Mouse (Mus musculus) midbrain, embryonic 15.5 days (tissue): ENCODE data around the gene Adamtsl1. TPM values are rescaled to one million over a fixed set of nuclear protein-coding genes. Genes with fewer than 3 reads are reported as not detected.

Source experiments
- ATAC-seq: fragments of 200-750 bp; cut with Nextera tagmentation; replicated peaks from 2 replicates; pipeline ENCODE4 v1.8.0; 2017; ENCODE audit warnings: moderate TSS enrichment
- H3K27ac ChIP-seq: fragments of 300-500 bp; sonication (generic); 2 replicates; pipeline ENCODE4 v1.5.1; 2015; ENCODE audit warnings: mild to moderate bottlenecking, inconsistent platforms
- H3K27me3 ChIP-seq: fragments of 300-500 bp; sonication (generic); replicated peaks from 2 replicates; pipeline ENCODE4 v1.6.1; 2015; ENCODE audit warnings: inconsistent platforms
- H3K36me3 ChIP-seq: fragments of 300-500 bp; sonication (generic); replicated peaks from 2 replicates; pipeline ENCODE4 v1.6.1; 2015; ENCODE audit warnings: inconsistent platforms
- H3K4me1 ChIP-seq: fragments of 300-500 bp; sonication (generic); 2 replicates; pipeline ENCODE4 v1.6.1; 2015; ENCODE audit warnings: inconsistent platforms
- H3K4me2 ChIP-seq: fragments of 300-500 bp; sonication (generic); 2 replicates; pipeline ENCODE4 v1.6.1; 2015; ENCODE audit warnings: inconsistent platforms, mild to moderate bottlenecking, moderate library complexity
- H3K4me3 ChIP-seq: fragments of 300-500 bp; sonication (generic); 2 replicates; pipeline ENCODE4 v1.5.1; 2015; ENCODE audit warnings: mild to moderate bottlenecking, inconsistent platforms
- H3K9ac ChIP-seq: fragments of 300-500 bp; sonication (generic); 2 replicates; pipeline ENCODE4 v1.6.1; 2015; ENCODE audit warnings: mild to moderate bottlenecking, inconsistent platforms
- H3K9me3 ChIP-seq: fragments of 300-500 bp; sonication (generic); 2 replicates; pipeline ENCODE4 v1.6.1; 2016; ENCODE audit warnings: inconsistent platforms
- WGBS: fragments of 180-500 bp; shearing (Covaris S2); methylation state at CpG from one replicate; pipeline ENCODE4 v1.1.7; 2015; ENCODE audit warnings: mixed read lengths; 5-methylcytosine and 5-hydroxymethylcytosine counted together
- polyA plus RNA-seq: library from polyadenylated mRNA; unstranded; fragments of >200 nt; fragmentation: Nextera tagmentation; extraction: Ambion mirVana; gene quantifications from 2 replicates; pipeline ENCODE4 v1.2.1, GENCODE M21; 2015

Gene Adamtsl1
- polyA plus RNA-seq, 1 experiment from 2014 or later: 6.5 TPM

- no peak; the same call in 1 of the 2 replicates for ATAC-seq
- no peak overlapping the region for H3K9ac ChIP-seq
- H3K4me3 ChIP-seq: no peak overlapping the region
- no peaks in the 10 kb centered on the region for H3K36me3 ChIP-seq
- no peaks in the 10 kb centered on the region for H3K4me1 ChIP-seq
- no peaks in the 10 kb centered on the region for H3K9me3 ChIP-seq
- WGBS: 58% methylated on average over 1 of the region's 1 CpGs
- H3K4me2 ChIP-seq: no peak overlapping the region
- H3K27me3 ChIP-seq: no peaks in the 10 kb centered on the region
- no peak overlapping the region for H3K27ac ChIP-seq
Observed at GRCm38 (mm10) chr4:86103207-86103606, 589.2 kb downstream of the Adamtsl1 start.

- WGBS: 86% methylated on average over 4 of the region's 4 CpGs
- Histone ChIP-seq H3K4me1 (no peaks in the 10 kb centered on the region), H3K4me3 (no peak overlapping the region), H3K9me3 (no peaks in the 10 kb centered on the region), H3K27me3 (no peaks in the 10 kb centered on the region), H3K27ac (no peak overlapping the region), H3K36me3 (no peaks in the 10 kb centered on the region), H3K4me2 (no peak overlapping the region), H3K9ac (no peak overlapping the region)
- no peak for ATAC-seq
Observed at GRCm38 (mm10) chr4:86108325-86108724, 594.4 kb downstream of the Adamtsl1 start.

GRCm38 (mm10) chr4:86119067-86119466 lies 605.1 kb downstream of the Adamtsl1 start:
- Histone ChIP-seq H3K4me2 (no peak overlapping the region), H3K27me3 (no peaks in the 10 kb centered on the region), H3K4me1 (no peaks in the 10 kb centered on the region), H3K4me3 (no peak overlapping the region), H3K27ac (no peak overlapping the region), H3K36me3 (no peaks in the 10 kb centered on the region), H3K9ac (no peak overlapping the region), H3K9me3 (no peaks in the 10 kb centered on the region)
- 77% methylated on average over 2 of the region's 2 CpGs for WGBS
- ATAC-seq: no peak

- no peaks in the 10 kb centered on the region for H3K36me3 ChIP-seq
- H3K27me3 ChIP-seq: no peaks in the 10 kb centered on the region
- WGBS: 80% methylated on average over 5 of the region's 5 CpGs
- no peak overlapping the region for H3K4me2 ChIP-seq
- no peak for ATAC-seq
- no peak overlapping the region for H3K9ac ChIP-seq
- H3K9me3 ChIP-seq: no peaks in the 10 kb centered on the region
- no peak overlapping the region for H3K4me3 ChIP-seq
- no peaks in the 10 kb centered on the region for H3K4me1 ChIP-seq
- no peak overlapping the region for H3K27ac ChIP-seq
Observed at GRCm38 (mm10) chr4:86122431-86122830, 608.5 kb downstream of the Adamtsl1 start.

GRCm38 (mm10) chr4:86124374-86124773 lies 610.4 kb downstream of the Adamtsl1 start:
- H3K27me3 ChIP-seq: no peaks in the 10 kb centered on the region
- H3K4me1 ChIP-seq: no peaks in the 10 kb centered on the region
- no peaks in the 10 kb centered on the region for H3K36me3 ChIP-seq
- no peak for ATAC-seq
- no peaks in the 10 kb centered on the region for H3K9me3 ChIP-seq
- no peak overlapping the region for H3K4me3 ChIP-seq
- H3K27ac ChIP-seq: no peak overlapping the region
- WGBS: 65% methylated on average over 3 of the region's 3 CpGs
- no peak overlapping the region for H3K4me2 ChIP-seq
- H3K9ac ChIP-seq: no peak overlapping the region

GRCm38 (mm10) chr4:86126636-86127035 lies 612.7 kb downstream of the Adamtsl1 start:
- Histone ChIP-seq H3K9me3 (no peaks in the 10 kb centered on the region), H3K27ac (no peak overlapping the region), H3K9ac (no peak overlapping the region), H3K36me3 (no peaks in the 10 kb centered on the region), H3K4me2 (no peak overlapping the region), H3K4me3 (no peak overlapping the region), H3K4me1 (no peaks in the 10 kb centered on the region), H3K27me3 (no peaks in the 10 kb centered on the region)
- 85% methylated on average over 2 of the region's 2 CpGs for WGBS
- no peak for ATAC-seq

- Histone ChIP-seq H3K27ac (no peak overlapping the region), H3K4me1 (no peaks in the 10 kb centered on the region), H3K9me3 (no peaks in the 10 kb centered on the region), H3K4me2 (no peak overlapping the region), H3K36me3 (no peaks in the 10 kb centered on the region), H3K9ac (no peak overlapping the region), H3K4me3 (no peak overlapping the region), H3K27me3 (no peaks in the 10 kb centered on the region)
- 90% methylated on average over 4 of the region's 4 CpGs for WGBS
- ATAC-seq: no peak
Observed at GRCm38 (mm10) chr4:86158551-86158950, 644.6 kb downstream of the Adamtsl1 start.

- no peak for ATAC-seq
- Histone ChIP-seq H3K9ac (no peak overlapping the region), H3K27ac (no peak overlapping the region), H3K9me3 (no peaks in the 10 kb centered on the region), H3K27me3 (no peaks in the 10 kb centered on the region), H3K4me3 (no peak overlapping the region), H3K4me1 (no peaks in the 10 kb centered on the region), H3K36me3 (no peaks in the 10 kb centered on the region), H3K4me2 (no peak overlapping the region)
- 57% methylated on average over 1 of the region's 1 CpGs for WGBS
Observed at GRCm38 (mm10) chr4:86159362-86159761, 645.4 kb downstream of the Adamtsl1 start.

GRCm38 (mm10) chr4:86170763-86171162 lies 656.8 kb downstream of the Adamtsl1 start:
- Histone ChIP-seq H3K4me3 (no peak overlapping the region), H3K27me3 (no peaks in the 10 kb centered on the region), H3K27ac (no peak overlapping the region), H3K4me2 (no peak overlapping the region), H3K9ac (no peak overlapping the region), H3K36me3 (no peaks in the 10 kb centered on the region), H3K9me3 (no peaks in the 10 kb centered on the region), H3K4me1 (no peaks in the 10 kb centered on the region; the same call in 1 of the 2 replicates)
- WGBS: 61% methylated on average over 10 of the region's 10 CpGs
- ATAC-seq: no peak

GRCm38 (mm10) chr4:86171461-86171860 lies 657.5 kb downstream of the Adamtsl1 start:
- WGBS: 82% methylated on average over 5 of the region's 5 CpGs
- Histone ChIP-seq H3K36me3 (no peaks in the 10 kb centered on the region), H3K4me2 (no peak overlapping the region), H3K4me1 (no peaks in the 10 kb centered on the region; the same call in 1 of the 2 replicates), H3K27ac (no peak overlapping the region), H3K27me3 (no peaks in the 10 kb centered on the region), H3K9ac (no peak overlapping the region), H3K9me3 (no peaks in the 10 kb centered on the region), H3K4me3 (no peak overlapping the region)
- no peak for ATAC-seq

GRCm38 (mm10) chr4:86177471-86177870 lies 663.5 kb downstream of the Adamtsl1 start:
- WGBS: 90% methylated on average over 6 of the region's 6 CpGs
- H3K9ac ChIP-seq: no peak overlapping the region

GRCm38 (mm10) chr4:86178116-86178515 lies 664.1 kb downstream of the Adamtsl1 start:
- no peaks in the 10 kb centered on the region for H3K36me3 ChIP-seq
- H3K4me2 ChIP-seq: no peak overlapping the region
- H3K4me1 ChIP-seq: no peaks in the 10 kb centered on the region; the same call in 1 of the 2 replicates
- H3K4me3 ChIP-seq: no peak overlapping the region
- H3K27ac ChIP-seq: no peak overlapping the region
- H3K27me3 ChIP-seq: no peaks in the 10 kb centered on the region
- ATAC-seq: no peak
- no peak overlapping the region for H3K9ac ChIP-seq
- no peaks in the 10 kb centered on the region for H3K9me3 ChIP-seq
- 89% methylated on average over 14 of the region's 14 CpGs for WGBS

More at GRCm38 (mm10) chr4:86177471-86177870, 663.5 kb downstream of the Adamtsl1 start:
- no peaks in the 10 kb centered on the region for H3K9me3 ChIP-seq
- H3K4me1 ChIP-seq: no peaks in the 10 kb centered on the region; the same call in 1 of the 2 replicates
- H3K4me3 ChIP-seq: no peak overlapping the region
- no peaks in the 10 kb centered on the region for H3K27me3 ChIP-seq
- ATAC-seq: no peak
- H3K36me3 ChIP-seq: no peaks in the 10 kb centered on the region
- H3K4me2 ChIP-seq: no peak overlapping the region
- H3K27ac ChIP-seq: no peak overlapping the region

GRCm38 (mm10) chr4:86183701-86184173 lies 669.8 kb downstream of the Adamtsl1 start:
- H3K4me1 ChIP-seq: peaks cover 6% of the 10 kb centered on the region; the same call in 1 of the 2 replicates
- H3K4me2 ChIP-seq: no peak overlapping the region
- 10% methylated on average over 1 of the region's 1 CpGs for WGBS
- no peaks in the 10 kb centered on the region for H3K27me3 ChIP-seq
- no peak overlapping the region for H3K9ac ChIP-seq
- H3K9me3 ChIP-seq: no peaks in the 10 kb centered on the region
- peak; percentile 74; the same call in 1 of the 2 replicates for ATAC-seq
- no peak overlapping the region for H3K27ac ChIP-seq
- no peak overlapping the region for H3K4me3 ChIP-seq
- no peaks in the 10 kb centered on the region for H3K36me3 ChIP-seq
